Mouse (Mus musculus) lung, adult 2 months (tissue): Measurements from ENCODE around the gene Slc38a3.

Source experiments
- CTCF ChIP-seq: fragments of 200-500 bp; IDR thresholded peaks from 2 replicates; pipeline ENCODE4 v1.5.1; 2011; ENCODE audit warnings: mild to moderate bottlenecking, low read length, control low read depth; ENCODE audit not compliant: insufficient read depth
- POLR2A ChIP-seq: fragments of 200-500 bp; IDR thresholded peaks from 2 replicates; pipeline ENCODE4 v1.6.1; 2011; ENCODE audit warnings: low read depth, mild to moderate bottlenecking, control low read depth, low read length, borderline replicate concordance; ENCODE audit errors: extremely low read depth

DNA sequence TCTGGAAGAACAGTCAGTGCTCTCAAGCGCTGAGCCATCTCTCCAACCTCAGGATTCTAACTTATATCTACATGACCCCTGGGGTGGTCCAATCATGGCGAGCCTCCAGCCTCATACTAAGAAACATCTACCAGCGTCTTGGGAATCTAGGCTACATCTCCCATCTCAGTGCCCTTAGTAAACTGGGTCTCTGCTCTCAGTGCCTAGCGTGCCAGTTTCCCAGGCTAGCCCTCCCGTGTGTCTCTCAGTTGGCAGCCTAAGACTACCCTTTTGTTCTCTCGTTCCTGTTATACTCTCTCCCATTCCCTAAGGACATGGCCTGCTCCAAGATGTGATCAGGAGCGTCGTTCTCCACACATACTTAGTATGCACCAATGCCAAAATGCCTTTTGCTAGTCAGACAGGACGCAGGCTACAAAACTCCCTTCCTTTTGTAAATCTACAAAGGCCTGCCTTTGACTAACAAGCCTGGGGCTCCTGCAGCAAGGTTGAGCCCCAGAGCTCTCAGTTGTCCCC lies 38.0 kb downstream of the Slc38a3 start:
- no peak for TF ChIP-seq CTCF
- TF ChIP-seq POLR2A = no peak
